Mouse (Mus musculus): Measurements from ENCODE around the gene Gm49711.
"Not testable (repeated sequence)": the region's sequence is repeated elsewhere in the genome, so short reads cannot be mapped to it uniquely, and the experiment has no call there.

The Gm49711 gene

DNA sequence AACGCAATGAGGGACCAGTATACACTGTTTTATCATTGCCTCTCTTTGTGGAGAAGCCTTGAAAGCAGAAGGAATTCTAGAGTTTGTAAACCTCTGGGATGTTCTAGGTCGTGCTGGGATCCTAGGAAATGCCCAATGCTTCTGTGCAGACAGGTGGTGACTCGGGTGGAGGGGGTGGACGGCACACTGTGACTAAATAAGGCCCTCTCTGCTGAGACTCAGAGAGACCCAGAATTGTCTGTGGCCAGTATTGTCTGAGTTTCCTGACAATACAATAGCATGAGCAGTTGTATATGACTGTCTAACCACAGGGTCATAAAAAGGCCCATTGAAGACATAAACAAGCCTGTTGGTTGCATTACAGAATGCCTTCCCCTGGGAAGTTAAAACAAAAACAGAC, 105.4 kb downstream of the Gm49711 start:
- in situ Hi-C loops (cut with MboI, MseI) = no loop called here

GRCm38 (mm10) chr16:92176052-92176451, 117.9 kb downstream of the Gm49711 start:
- in situ Hi-C loops (cut with MboI, MseI) = no loop called here

GRCm38 (mm10) chr16:92177718-92178117, 119.6 kb downstream of the Gm49711 start:
- in situ Hi-C loops (cut with MboI, MseI) = no loop called here

DNA sequence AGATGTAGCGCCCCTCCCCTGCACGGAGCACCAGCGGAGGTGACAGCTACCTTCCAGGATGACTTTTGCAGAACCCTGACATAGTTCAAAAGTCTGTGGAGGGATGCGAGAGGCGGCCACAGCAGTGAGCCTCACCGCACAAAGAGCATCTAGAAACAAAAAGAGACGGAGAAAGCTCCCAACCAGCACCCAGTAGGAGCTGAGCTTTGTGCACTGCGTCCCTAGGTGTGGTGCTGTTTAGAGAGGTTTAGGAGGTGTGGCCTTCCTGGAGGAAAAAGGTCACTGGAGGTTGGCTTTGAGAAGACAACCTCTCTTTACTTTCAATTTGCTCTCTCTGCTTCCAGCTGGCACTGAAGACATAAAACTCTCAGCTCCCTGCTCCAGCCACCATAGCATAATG, 121.2 kb downstream of the Gm49711 start:
- in situ Hi-C loops (cut with MboI, MseI) = no loop called here

GRCm38 (mm10) chr16:92183477-92183876, 125.4 kb downstream of the Gm49711 start:
- in situ Hi-C loops (cut with MboI, MseI) = no loop called here

- in situ Hi-C loops (cut with MboI, MseI) = no loop called here
These were observed 132.5 kb downstream of the Gm49711 start for GRCm38 (mm10) chr16:92190603-92191002.

GRCm38 (mm10) chr16:92195094-92195493, 137.0 kb downstream of the Gm49711 start:
- in situ Hi-C loops (cut with MboI, MseI) = no loop called here

DNA sequence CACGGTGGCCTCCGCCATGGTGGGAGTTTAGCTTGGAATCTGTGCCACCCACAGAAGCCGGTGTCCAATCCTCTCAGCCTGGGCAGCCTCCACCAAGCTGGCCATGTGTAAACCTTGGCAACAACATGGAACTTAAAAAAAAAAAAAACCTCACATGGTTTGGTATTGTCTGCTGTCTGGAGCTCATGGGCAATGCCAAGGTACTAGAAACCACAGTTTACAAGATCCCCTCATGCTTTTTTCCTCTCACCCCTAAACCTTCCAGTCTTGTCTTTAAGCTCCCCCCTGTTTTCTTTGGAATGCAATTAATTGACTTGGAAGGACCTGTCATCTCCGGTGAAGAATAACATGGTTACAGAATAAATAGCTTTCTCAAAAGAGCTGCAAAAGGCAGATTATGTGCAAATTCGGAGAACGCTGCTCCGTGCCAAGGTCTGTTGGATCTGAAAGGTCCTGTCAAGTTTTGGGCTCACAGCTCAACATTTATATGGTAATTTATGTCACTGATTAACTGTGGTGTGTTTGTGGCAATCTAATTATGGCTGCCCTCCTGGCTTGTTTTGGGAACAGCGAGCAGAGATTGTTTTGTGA, 138.7 kb downstream of the Gm49711 start:
- in situ Hi-C loops (cut with MboI, MseI) = no loop called here

GRCm38 (mm10) chr16:92200615-92201014, 142.5 kb downstream of the Gm49711 start:
- in situ Hi-C loops (cut with MboI, MseI) = no loop called here

- in situ Hi-C loops (cut with MboI, MseI) = no loop called here
These were observed 145.5 kb downstream of the Gm49711 start for GRCm38 (mm10) chr16:92203599-92203998.

DNA sequence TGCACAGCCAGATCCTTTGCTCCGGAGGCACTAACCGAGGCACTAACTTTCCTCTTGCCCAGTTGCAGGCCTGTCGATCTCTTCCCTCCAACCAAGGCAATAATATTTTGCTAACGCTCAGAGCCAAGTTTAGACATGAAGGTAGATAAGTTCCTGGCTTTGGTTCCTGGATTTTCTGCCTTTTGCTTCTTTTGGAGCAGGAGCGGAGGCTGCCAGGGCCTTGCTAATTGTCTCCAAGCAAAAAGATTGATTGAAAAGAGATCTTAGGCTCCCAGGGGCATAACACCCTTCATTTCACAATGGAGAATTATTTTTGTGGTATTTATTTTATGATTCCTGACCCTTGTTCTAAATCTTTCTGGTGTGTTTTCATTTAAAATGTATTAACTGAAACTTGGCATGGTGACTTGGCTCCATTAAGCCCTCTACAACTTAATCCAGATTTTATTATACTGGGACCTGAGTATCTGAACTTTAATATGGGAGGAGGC, 151.2 kb downstream of the Gm49711 start:
- in situ Hi-C loops (cut with MboI, MseI) = no loop called here

GRCm38 (mm10) chr16:92210316-92210715, 152.2 kb downstream of the Gm49711 start:
- in situ Hi-C loops (cut with MboI, MseI) = not testable (repeated sequence)

GRCm38 (mm10) chr16:92213911-92214310, 155.8 kb downstream of the Gm49711 start:
- in situ Hi-C loops (cut with MboI, MseI) = not testable (repeated sequence)

DNA sequence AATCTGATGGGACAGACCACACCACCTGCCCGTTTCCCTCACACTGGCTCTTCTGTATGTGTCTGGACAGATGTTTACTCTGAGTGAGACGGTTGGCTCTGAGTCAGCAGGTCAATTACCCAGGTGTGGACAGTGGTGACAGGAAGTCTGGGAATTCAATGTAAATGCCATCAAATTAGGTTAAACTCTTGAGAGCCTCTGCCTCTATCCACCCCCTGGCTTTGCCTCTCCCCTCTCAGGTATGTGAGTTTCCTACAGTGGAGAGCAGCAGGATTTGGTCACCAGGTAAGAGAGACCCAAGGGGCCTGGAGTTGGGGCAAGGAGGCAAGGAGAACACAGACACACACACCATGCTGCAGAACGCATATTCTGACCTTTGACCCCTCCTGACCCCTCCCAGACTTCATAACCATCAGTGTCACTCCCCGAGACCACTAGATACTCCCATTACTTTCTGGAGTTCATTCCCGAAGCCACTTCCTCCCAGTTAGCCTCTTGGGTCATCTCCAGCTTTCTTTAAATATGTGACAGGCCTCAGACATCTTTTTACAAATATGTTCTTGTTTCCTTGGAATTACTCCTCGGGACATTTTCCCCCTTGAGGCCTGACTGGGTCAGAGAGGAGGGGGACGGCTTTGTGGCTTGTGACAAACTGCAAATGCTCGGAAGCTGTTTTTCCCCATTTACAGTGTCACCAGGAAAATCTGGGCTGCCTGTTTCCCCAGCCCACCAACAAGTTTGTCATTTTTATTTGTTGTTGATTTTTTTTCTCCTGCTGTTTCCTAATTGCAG, 157.7 kb downstream of the Gm49711 start:
- in situ Hi-C loops (cut with MboI, MseI) = no loop called here

DNA sequence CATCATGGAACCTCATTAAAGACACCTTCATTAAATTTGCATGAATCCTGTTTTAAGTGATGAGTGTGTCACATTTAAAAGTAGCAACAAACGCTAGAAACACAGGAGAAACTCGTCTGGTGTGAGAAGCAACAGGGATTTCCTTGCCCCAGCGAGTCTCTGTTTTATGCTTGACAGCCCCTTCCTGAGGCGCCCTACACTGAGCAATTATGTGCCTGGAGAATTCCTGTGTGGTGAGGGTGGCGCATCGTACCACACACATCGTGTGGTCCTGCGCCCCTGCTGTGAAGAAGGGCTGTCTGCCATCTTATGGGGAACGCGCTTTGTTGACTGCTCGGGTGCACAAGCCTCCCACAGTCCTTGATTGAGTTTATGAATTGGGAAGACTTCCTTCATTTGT, 162.6 kb downstream of the Gm49711 start:
- in situ Hi-C loops (cut with MboI, MseI) = no loop called here

GRCm38 (mm10) chr16:92228332-92228919, 170.3 kb downstream of the Gm49711 start:
- in situ Hi-C loops (cut with MboI, MseI) = no loop called here

GRCm38 (mm10) chr16:92230476-92230931, 172.4 kb downstream of the Gm49711 start:
- in situ Hi-C loops (cut with MboI, MseI) = no loop called here

DNA sequence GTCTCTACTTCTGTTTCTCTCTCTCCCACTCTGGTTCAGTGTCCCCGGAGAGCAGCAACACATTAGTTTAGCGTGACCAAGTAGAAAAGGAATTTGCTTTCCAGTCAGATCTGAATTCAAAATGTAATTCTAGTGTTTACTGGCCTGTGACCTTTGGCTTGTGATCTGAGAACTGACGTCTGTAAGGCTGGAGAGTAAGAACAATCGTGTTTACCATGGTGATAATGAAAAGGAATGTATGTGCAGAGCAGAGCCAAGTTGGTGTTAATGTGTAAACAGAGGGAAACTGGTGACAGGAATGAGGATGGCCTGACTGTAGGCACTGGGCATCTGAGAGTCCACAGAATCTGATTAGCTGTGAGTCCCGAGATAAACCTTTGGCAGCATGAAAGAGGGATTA, 176.4 kb downstream of the Gm49711 start:
- in situ Hi-C loops (cut with MboI, MseI) = no loop called here

- in situ Hi-C loops (cut with MboI, MseI) = no loop called here
These were observed 177.1 kb downstream of the Gm49711 start for GRCm38 (mm10) chr16:92235222-92235621.
